Mouse (Mus musculus) forelimb bud, embryonic 11.5 days (tissue): ENCODE measurements around the gene Mrpl22.
A peak's percentile ranks its signal among the peaks of the same experiment; 100 is the strongest.

Source experiments
- DNase-seq: peaks from one replicate; pipeline ENCODE4 v3.0.0-alpha.2; 2012; ENCODE audit warnings: low read depth, low spot score

The Mrpl22 gene

GRCm38 (mm10) chr11:58171459-58172091, at the start of gene Mrpl22:
Gene Mrpl22, plus strand, starts transcription at chr11:58171661.
- peak; percentile 99 for DNase-seq

GRCm38 (mm10) chr11:58123711-58124110, 47.8 kb upstream of the Mrpl22 start:
- no peak for DNase-seq

- DNase-seq = no peak
Measured at GRCm38 (mm10) chr11:58125021-58125420, 46.4 kb upstream of the Mrpl22 start.

GRCm38 (mm10) chr11:58126397-58127160, 44.9 kb upstream of the Mrpl22 start:
- DNase-seq = no peak

GRCm38 (mm10) chr11:58127544-58127943, 43.9 kb upstream of the Mrpl22 start:
- DNase-seq = no peak

- DNase-seq = no peak
Measured at GRCm38 (mm10) chr11:58129302-58129843, 42.1 kb upstream of the Mrpl22 start.

GRCm38 (mm10) chr11:58132026-58132425, 39.4 kb upstream of the Mrpl22 start:
- DNase-seq = no peak

- DNase-seq = no peak
Measured at GRCm38 (mm10) chr11:58134869-58135268, 36.6 kb upstream of the Mrpl22 start.

GRCm38 (mm10) chr11:58135296-58135695, 36.2 kb upstream of the Mrpl22 start:
- no peak for DNase-seq

GRCm38 (mm10) chr11:58136677-58137076, 34.8 kb upstream of the Mrpl22 start:
- no peak for DNase-seq

- DNase-seq = no peak
Measured at GRCm38 (mm10) chr11:58138821-58139220, 32.6 kb upstream of the Mrpl22 start.

- no peak for DNase-seq
Measured at GRCm38 (mm10) chr11:58139466-58139865, 32.0 kb upstream of the Mrpl22 start.

- no peak for DNase-seq
Measured at GRCm38 (mm10) chr11:58143704-58144426, 27.6 kb upstream of the Mrpl22 start.

- no peak for DNase-seq
Measured at GRCm38 (mm10) chr11:58146241-58146640, 25.2 kb upstream of the Mrpl22 start.

- DNase-seq = no peak
Measured at GRCm38 (mm10) chr11:58155458-58155857, 16.0 kb upstream of the Mrpl22 start.

- DNase-seq = no peak
Measured at GRCm38 (mm10) chr11:58156871-58157270, 14.6 kb upstream of the Mrpl22 start.

GRCm38 (mm10) chr11:58165072-58165471, 6.4 kb upstream of the Mrpl22 start:
- no peak for DNase-seq

- no peak for DNase-seq
Measured at GRCm38 (mm10) chr11:58167822-58168166, 3.7 kb upstream of the Mrpl22 start.

GRCm38 (mm10) chr11:58168167-58168915, 3.1 kb upstream of the Mrpl22 start, which contains the start of gene Gemin5:
Gene Gemin5, minus strand, starts transcription at chr11:58168539.
- DNase-seq = peak; percentile 86

GRCm38 (mm10) chr11:58169666-58170065, 1.8 kb upstream of the Mrpl22 start:
- DNase-seq = no peak

- DNase-seq = peak; percentile 87
Measured at GRCm38 (mm10) chr11:58179563-58179962, 8.1 kb downstream of the Mrpl22 start.
